Mouse (Mus musculus): ENCODE data around the gene Nrtn. TPM values are rescaled to one million over a fixed set of nuclear protein-coding genes. Genes with fewer than 3 reads are reported as not detected.
A peak's percentile ranks its signal among the peaks of the same experiment; 100 is the strongest.

The Nrtn gene
- 5.2 and 5.3 TPM in 2 replicates for polyA plus RNA-seq (2014; fragmentation: Nextera tagmentation; extraction: Ambion mirVana)

GRCm38 (mm10) chr17:56757416-56758123, at the start of gene Nrtn:
Nrtn (minus strand) TSS chr17:56757530.
- Histone ChIP-seq H3K27me3 (replicated peaks; ENCODE audit: control insufficient read depth, insufficient read depth, low read length) (peaks cover 48% of the 10 kb centered on the region), H3K27ac (ENCODE audit: low read depth, low read length) (peak within 1 kb of the TSS; percentile 77), H3K9me3 (ENCODE audit: control insufficient read depth, low read length) (no peaks in the 10 kb centered on the region), H3K9ac (ENCODE audit: low read depth, low read length) (peak within 1 kb of the TSS; percentile 70), H3K4me1 (replicated peaks; ENCODE audit: control insufficient read depth, insufficient read depth, low read length) (peaks cover 36% of the 10 kb centered on the region), H3K4me3 (ENCODE audit: low read depth, low read length) (peak within 1 kb of the TSS; percentile 62), H3K36me3 (ENCODE audit: control insufficient read depth, insufficient read depth, low read length) (no peaks in the 10 kb centered on the region), H3K4me2 (peak within 1 kb of the TSS; percentile 98)
- DNase-seq (ENCODE audit: low spot score) (peak; percentile 87), ATAC-seq (replicated peaks; ENCODE audit: low FRiP score) (peak; percentile 72)
- WGBS, result 2% methylated on average over 48 of the region's 48 CpGs

DNA sequence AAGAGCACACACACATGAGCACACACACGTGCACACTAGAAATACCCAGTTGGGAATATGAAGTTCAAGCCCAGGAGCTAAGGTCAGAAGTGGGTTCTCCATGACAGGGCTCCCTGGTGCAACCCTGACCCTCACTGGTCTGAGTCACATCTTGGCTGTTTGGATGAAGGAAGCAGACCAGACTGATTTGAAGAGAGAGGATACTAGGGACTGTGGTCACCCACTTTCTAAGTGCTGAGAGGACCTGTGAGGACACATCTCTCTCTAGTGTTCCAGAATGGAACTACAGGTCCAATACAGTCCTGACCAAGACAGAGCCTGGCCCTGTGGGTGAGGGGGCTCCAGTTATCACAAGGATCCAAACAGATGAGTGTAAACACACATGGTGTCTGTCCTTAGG, 48.5 kb upstream of the Nrtn start:
- H3K4me1 ChIP-seq (replicated peaks; ENCODE audit: control insufficient read depth, insufficient read depth, low read length), result 0 out of 2 replicates have a peak, but pooled peaks cover 4% of the 10 kb centered on the region
- H3K27me3 ChIP-seq (replicated peaks; ENCODE audit: control insufficient read depth, insufficient read depth, low read length), result no peaks in the 10 kb centered on the region
- H3K9ac ChIP-seq (ENCODE audit: low read depth, low read length), result no peak overlapping the region
- WGBS, result 79% methylated on average over 1 of the region's 1 CpGs
- no peak overlapping the region for H3K4me2 ChIP-seq
- DNase-seq (ENCODE audit: low spot score) (no peak), ATAC-seq (replicated peaks; ENCODE audit: low FRiP score) (no peak)
- no peak overlapping the region for H3K27ac ChIP-seq (ENCODE audit: low read depth, low read length)
- no peaks in the 10 kb centered on the region for H3K36me3 ChIP-seq (ENCODE audit: control insufficient read depth, insufficient read depth, low read length)
- H3K4me3 ChIP-seq (ENCODE audit: low read depth, low read length), result no peak overlapping the region
- H3K9me3 ChIP-seq (ENCODE audit: control insufficient read depth, low read length), result no peaks in the 10 kb centered on the region

GRCm38 (mm10) chr17:56804952-56805351, 47.6 kb upstream of the Nrtn start:
- no peak overlapping the region for H3K9ac ChIP-seq (ENCODE audit: low read depth, low read length)
- no peak for DNase-seq (ENCODE audit: low spot score)
- H3K36me3 ChIP-seq (ENCODE audit: control insufficient read depth, insufficient read depth, low read length), result no peaks in the 10 kb centered on the region

DNA sequence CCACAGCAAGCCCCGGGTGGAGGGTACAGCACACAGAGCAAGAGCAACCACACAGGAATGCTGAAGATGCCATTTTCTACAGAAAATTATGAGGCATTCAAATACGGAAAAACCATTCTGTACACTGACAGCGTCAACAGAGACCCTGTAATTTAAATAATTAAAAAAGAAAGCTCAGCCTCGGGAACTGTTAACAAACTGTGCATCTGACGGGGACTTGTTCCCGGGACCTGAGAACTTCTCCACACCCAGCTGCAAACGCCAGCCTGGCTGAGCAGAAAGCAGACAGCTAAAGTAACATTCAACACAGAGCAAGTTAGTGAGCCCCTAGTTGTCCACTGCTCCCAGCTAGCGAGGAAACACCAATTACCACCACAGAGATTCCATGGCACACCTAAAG, 44.7 kb upstream of the Nrtn start:
- no peaks in the 10 kb centered on the region for H3K27me3 ChIP-seq (replicated peaks; ENCODE audit: control insufficient read depth, insufficient read depth, low read length)
- 80% methylated on average over 8 of the region's 8 CpGs for WGBS
- H3K9ac ChIP-seq (ENCODE audit: low read depth, low read length), result no peak overlapping the region
- no peaks in the 10 kb centered on the region for H3K9me3 ChIP-seq (ENCODE audit: control insufficient read depth, low read length)
- no peak overlapping the region for H3K4me3 ChIP-seq (ENCODE audit: low read depth, low read length)
- no peak overlapping the region for H3K27ac ChIP-seq (ENCODE audit: low read depth, low read length)
- H3K4me1 ChIP-seq (replicated peaks; ENCODE audit: control insufficient read depth, insufficient read depth, low read length), result no peaks in the 10 kb centered on the region
- ATAC-seq (replicated peaks; ENCODE audit: low FRiP score), result no peak
- no peak for DNase-seq (ENCODE audit: low spot score)
- no peak overlapping the region for H3K4me2 ChIP-seq
- H3K36me3 ChIP-seq (ENCODE audit: control insufficient read depth, insufficient read depth, low read length), result no peaks in the 10 kb centered on the region

More at GRCm38 (mm10) chr17:56804952-56805351, 47.6 kb upstream of the Nrtn start:
- Histone ChIP-seq H3K27me3 (replicated peaks; ENCODE audit: control insufficient read depth, insufficient read depth, low read length) (no peaks in the 10 kb centered on the region), H3K4me1 (replicated peaks; ENCODE audit: control insufficient read depth, insufficient read depth, low read length) (no peaks in the 10 kb centered on the region), H3K27ac (ENCODE audit: low read depth, low read length) (no peak overlapping the region), H3K4me3 (ENCODE audit: low read depth, low read length) (no peak overlapping the region), H3K9me3 (ENCODE audit: control insufficient read depth, low read length) (no peaks in the 10 kb centered on the region), H3K4me2 (no peak overlapping the region)
- no peak for ATAC-seq (replicated peaks; ENCODE audit: low FRiP score)
- 82% methylated on average over 5 of the region's 5 CpGs for WGBS

DNA sequence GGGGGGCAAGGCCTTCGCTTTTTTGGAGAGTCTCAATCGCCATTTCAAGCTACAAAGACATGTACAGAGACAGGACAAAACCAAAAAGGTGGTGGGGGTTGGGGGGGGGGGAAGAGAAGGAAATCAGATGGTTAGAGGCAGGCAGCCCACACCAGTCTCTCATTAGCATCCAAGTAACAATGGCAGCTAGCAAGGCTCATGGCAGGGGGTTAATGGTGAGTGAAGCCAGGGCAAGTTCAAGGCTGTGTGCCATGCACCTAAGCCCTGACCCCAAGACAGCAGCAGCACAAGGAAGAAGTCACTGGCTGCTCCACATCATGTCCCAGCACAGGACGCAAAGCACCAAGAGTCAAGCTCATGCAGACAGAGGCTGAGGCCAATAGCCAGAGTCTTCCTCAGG, 41.9 kb upstream of the Nrtn start:
- H3K4me3 ChIP-seq (ENCODE audit: low read depth, low read length), result no peak overlapping the region
- no peak overlapping the region for H3K4me2 ChIP-seq
- WGBS, result 73% methylated on average over 3 of the region's 3 CpGs
- no peak for DNase-seq (ENCODE audit: low spot score)
- H3K36me3 ChIP-seq (ENCODE audit: control insufficient read depth, insufficient read depth, low read length), result no peaks in the 10 kb centered on the region
- H3K27me3 ChIP-seq (replicated peaks; ENCODE audit: control insufficient read depth, insufficient read depth, low read length), result no peaks in the 10 kb centered on the region
- no peak overlapping the region for H3K27ac ChIP-seq (ENCODE audit: low read depth, low read length)
- ATAC-seq (replicated peaks; ENCODE audit: low FRiP score), result no peak
- peaks cover under 1% of the 10 kb centered on the region; the same call in 1 of the 2 replicates for H3K4me1 ChIP-seq (replicated peaks; ENCODE audit: control insufficient read depth, insufficient read depth, low read length)
- H3K9me3 ChIP-seq (ENCODE audit: control insufficient read depth, low read length), result no peaks in the 10 kb centered on the region
- H3K9ac ChIP-seq (ENCODE audit: low read depth, low read length), result no peak overlapping the region

- 47% methylated on average over 6 of the region's 6 CpGs for WGBS
- Histone ChIP-seq H3K27ac (ENCODE audit: low read depth, low read length) (peak overlapping the region; percentile 58), H3K9me3 (ENCODE audit: control insufficient read depth, low read length) (no peaks in the 10 kb centered on the region), H3K4me1 (replicated peaks; ENCODE audit: control insufficient read depth, insufficient read depth, low read length) (peaks cover 14% of the 10 kb centered on the region; the same call in 1 of the 2 replicates), H3K9ac (ENCODE audit: low read depth, low read length) (peak overlapping the region; percentile 37; the same call in 1 of the 2 replicates), H3K27me3 (replicated peaks; ENCODE audit: control insufficient read depth, insufficient read depth, low read length) (no peaks in the 10 kb centered on the region), H3K36me3 (ENCODE audit: control insufficient read depth, insufficient read depth, low read length) (no peaks in the 10 kb centered on the region), H3K4me3 (ENCODE audit: low read depth, low read length) (no peak overlapping the region), H3K4me2 (peak overlapping the region; percentile 51)
- DNase-seq (ENCODE audit: low spot score) (no peak), ATAC-seq (replicated peaks; ENCODE audit: low FRiP score) (peak; percentile 94)
These were observed 36.4 kb upstream of the Nrtn start for GRCm38 (mm10) chr17:56793614-56794319.

DNA sequence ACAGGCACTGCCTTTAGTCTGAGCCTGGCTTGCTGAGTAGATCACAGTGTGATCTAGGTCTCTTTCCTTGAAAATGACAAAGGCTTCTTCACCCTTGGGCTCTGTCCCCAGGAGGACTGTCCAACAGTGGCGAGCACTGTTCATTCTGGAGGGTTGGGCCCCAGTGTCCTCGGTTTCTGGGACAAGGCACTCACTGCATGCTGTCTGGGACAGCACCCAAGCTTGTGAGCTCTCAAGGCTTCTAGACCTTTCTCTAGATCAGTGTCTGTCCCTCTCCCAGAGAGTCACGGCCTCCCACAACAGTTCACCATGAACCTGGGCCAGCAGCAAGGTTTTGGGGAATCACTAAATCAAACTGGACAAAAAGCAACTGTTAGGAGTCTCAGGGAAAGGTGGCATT, 35.3 kb upstream of the Nrtn start:
- 91% methylated on average over 3 of the region's 3 CpGs for WGBS
- H3K27me3 ChIP-seq (replicated peaks; ENCODE audit: control insufficient read depth, insufficient read depth, low read length), result no peaks in the 10 kb centered on the region
- H3K4me3 ChIP-seq (ENCODE audit: low read depth, low read length), result no peak overlapping the region
- H3K4me1 ChIP-seq (replicated peaks; ENCODE audit: control insufficient read depth, insufficient read depth, low read length), result peaks cover 14% of the 10 kb centered on the region; the same call in 1 of the 2 replicates
- H3K36me3 ChIP-seq (ENCODE audit: control insufficient read depth, insufficient read depth, low read length), result no peaks in the 10 kb centered on the region
- no peak overlapping the region for H3K27ac ChIP-seq (ENCODE audit: low read depth, low read length)
- H3K9ac ChIP-seq (ENCODE audit: low read depth, low read length), result no peak overlapping the region; the same call in 1 of the 2 replicates
- H3K4me2 ChIP-seq, result no peak overlapping the region
- DNase-seq (ENCODE audit: low spot score) (no peak), ATAC-seq (replicated peaks; ENCODE audit: low FRiP score) (no peak)
- no peaks in the 10 kb centered on the region for H3K9me3 ChIP-seq (ENCODE audit: control insufficient read depth, low read length)

- Histone ChIP-seq H3K4me2 (no peak overlapping the region), H3K36me3 (ENCODE audit: control insufficient read depth, insufficient read depth, low read length) (no peaks in the 10 kb centered on the region), H3K27me3 (replicated peaks; ENCODE audit: control insufficient read depth, insufficient read depth, low read length) (no peaks in the 10 kb centered on the region), H3K4me3 (ENCODE audit: low read depth, low read length) (no peak overlapping the region), H3K9me3 (ENCODE audit: control insufficient read depth, low read length) (no peaks in the 10 kb centered on the region), H3K27ac (ENCODE audit: low read depth, low read length) (no peak overlapping the region), H3K4me1 (replicated peaks; ENCODE audit: control insufficient read depth, insufficient read depth, low read length) (peaks cover 14% of the 10 kb centered on the region; the same call in 1 of the 2 replicates), H3K9ac (ENCODE audit: low read depth, low read length) (no peak overlapping the region)
- DNase-seq (ENCODE audit: low spot score) (no peak), ATAC-seq (replicated peaks; ENCODE audit: low FRiP score) (no peak)
- 79% methylated on average over 6 of the region's 6 CpGs for WGBS
These were observed 32.0 kb upstream of the Nrtn start for GRCm38 (mm10) chr17:56789286-56789685.

Data from liver, embryonic 11.5 days (tissue).